ENCODE assay signal across 8 mouse cellular contexts in genomic region chr3:152668239-152668638, GRCm38 (mm10). TPM values are rescaled to one million over a fixed set of nuclear protein-coding genes. Genes with fewer than 3 reads are reported as not detected.
A peak's percentile ranks its signal among the peaks of the same experiment; 100 is the strongest.
DNase-seq lines count a peak whose midpoint lies in the region; ATAC-seq and TF ChIP-seq lines count a peak whose summit lies in the region.

Gene Ak5, minus strand, starts transcription at chr3:152668360.

- H3K27ac ChIP-seq in kidney, embryonic 14.5 days (ENCODE audit: low read depth, low read length), result no peak within 1 kb of the TSS
- peak within 1 kb of the TSS; percentile 83 for H3K27ac ChIP-seq in cortical plate, adult 2 months (ENCODE audit: insufficient read depth, low read length)
- H3K27ac ChIP-seq in intestine, embryonic 14.5 days (ENCODE audit: low read depth), result no peak within 1 kb of the TSS
- no peak within 1 kb of the TSS for H3K27ac ChIP-seq in midbrain, embryonic 11.5 days (ENCODE audit: low read depth, low read length)
- H3K27ac ChIP-seq in thymus, adult 2 months (ENCODE audit: control insufficient read depth, insufficient read depth, low read length), result no peak within 1 kb of the TSS

- no peak for DNase-seq in kidney, postnatal 4 days
- no peak for DNase-seq in intestine, embryonic 14.5 days (ENCODE audit: low spot score)
- no peak for DNase-seq in midbrain, embryonic 11.5 days (ENCODE audit: low spot score, missing footprints)
- DNase-seq in cerebellum, adult 11-12 months, result no peak
- DNase-seq in thymus, adult 2 months, result no peak
- no peak for DNase-seq in testis, postnatal 10 days (ENCODE audit: low spot score)

- peak within 1 kb of the TSS; percentile 98 for H3K4me2 ChIP-seq in kidney, embryonic 14.5 days (replicated peaks; ENCODE audit: low read depth, low read length)
- peak within 1 kb of the TSS; percentile 99 for H3K4me2 ChIP-seq in intestine, embryonic 14.5 days (ENCODE audit: low read length)
- H3K4me2 ChIP-seq in midbrain, embryonic 11.5 days, result peak within 1 kb of the TSS; percentile 98

- peak; percentile 21; the same call in 1 of the 2 replicates for ATAC-seq in kidney, embryonic 14.5 days (ENCODE audit: low FRiP score, low TSS enrichment)
- peak; percentile 47; the same call in 1 of the 2 replicates for ATAC-seq in intestine, embryonic 14.5 days (replicated peaks; ENCODE audit: low FRiP score, low TSS enrichment, low read depth)
- ATAC-seq in midbrain, embryonic 11.5 days (ENCODE audit: low FRiP score), result peak; percentile 34; the same call in 1 of the 2 replicates

- peak within 1 kb of the TSS; percentile 58 for H3K9ac ChIP-seq in kidney, embryonic 14.5 days (ENCODE audit: low read depth, low read length)
- H3K9ac ChIP-seq in intestine, embryonic 14.5 days (ENCODE audit: low read length), result peak within 1 kb of the TSS; percentile 22
- peak within 1 kb of the TSS; percentile 48 for H3K9ac ChIP-seq in midbrain, embryonic 11.5 days (ENCODE audit: low read length)

- H3K9me3 ChIP-seq in kidney, embryonic 14.5 days (ENCODE audit: control insufficient read depth, low read length), result no peaks in the 10 kb centered on the region
- no peaks in the 10 kb centered on the region for H3K9me3 ChIP-seq in intestine, embryonic 14.5 days (ENCODE audit: control insufficient read depth, low read length)
- H3K9me3 ChIP-seq in midbrain, embryonic 11.5 days (ENCODE audit: control insufficient read depth, low read length), result no peaks in the 10 kb centered on the region

- peaks cover 31% of the 10 kb centered on the region for H3K27me3 ChIP-seq in kidney, embryonic 14.5 days (ENCODE audit: control insufficient read depth, insufficient read depth, low read length)
- H3K27me3 ChIP-seq in intestine, embryonic 14.5 days (replicated peaks; ENCODE audit: control insufficient read depth, insufficient read depth, low read length), result peaks cover 14% of the 10 kb centered on the region; the same call in 1 of the 2 replicates
- H3K27me3 ChIP-seq in midbrain, embryonic 11.5 days (ENCODE audit: control insufficient read depth, insufficient read depth, low read length), result peaks cover 25% of the 10 kb centered on the region
- no peaks in the 10 kb centered on the region; the same call in 1 of the 2 replicates for H3K27me3 ChIP-seq in thymus, adult 2 months (ENCODE audit: control insufficient read depth, insufficient read depth, low read length)

- no peak for TF ChIP-seq CTCF in cortical plate, adult 2 months (IDR thresholded peaks at IDR 0.05; ENCODE audit: extremely low read depth, insufficient read depth, low read length)
- no peak for TF ChIP-seq CTCF in thymus, adult 2 months (IDR thresholded peaks at IDR 0.05; ENCODE audit: borderline replicate concordance, control insufficient read depth, extremely low read depth, insufficient read depth, low read length, poor library complexity)

- 0% methylated on average over 5 of the region's 5 CpGs for WGBS in kidney, embryonic 14.5 days
- 5% methylated on average over 4 of the region's 5 CpGs for WGBS in intestine, embryonic 14.5 days
- WGBS in midbrain, embryonic 11.5 days, result 9% methylated on average over 4 of the region's 5 CpGs
- WGBS in thymus, adult 2 months, result 3% methylated on average over 5 of the region's 5 CpGs

- peaks cover 10% of the 10 kb centered on the region for H3K4me1 ChIP-seq in kidney, embryonic 14.5 days (ENCODE audit: control insufficient read depth, insufficient read depth, low read length)
- H3K4me1 ChIP-seq in cortical plate, adult 2 months (ENCODE audit: control insufficient read depth, insufficient read depth, low read length), result 0 out of 2 replicates have a peak, but pooled peaks cover 1% of the 10 kb centered on the region
- peaks cover 5% of the 10 kb centered on the region for H3K4me1 ChIP-seq in intestine, embryonic 14.5 days (replicated peaks; ENCODE audit: control insufficient read depth, insufficient read depth, low read length)
- H3K4me1 ChIP-seq in midbrain, embryonic 11.5 days (ENCODE audit: control insufficient read depth, insufficient read depth, low read length), result peaks cover 5% of the 10 kb centered on the region
- no peaks in the 10 kb centered on the region for H3K4me1 ChIP-seq in thymus, adult 2 months (replicated peaks; ENCODE audit: control insufficient read depth, insufficient read depth, low read length)

- no peaks in the 10 kb centered on the region for H3K36me3 ChIP-seq in kidney, embryonic 14.5 days (ENCODE audit: control insufficient read depth, insufficient read depth, low read length)
- no peaks in the 10 kb centered on the region for H3K36me3 ChIP-seq in intestine, embryonic 14.5 days (ENCODE audit: control insufficient read depth, insufficient read depth, low read length)
- H3K36me3 ChIP-seq in midbrain, embryonic 11.5 days (ENCODE audit: control insufficient read depth, insufficient read depth, low read length), result no peaks in the 10 kb centered on the region
- H3K36me3 ChIP-seq in thymus, adult 2 months (ENCODE audit: control insufficient read depth, insufficient read depth, low read length), result no peaks in the 10 kb centered on the region

- peak within 1 kb of the TSS; percentile 55 for H3K4me3 ChIP-seq in kidney, embryonic 14.5 days (ENCODE audit: low read length)
- peak within 1 kb of the TSS; percentile 96 for H3K4me3 ChIP-seq in cortical plate, adult 2 months (ENCODE audit: insufficient read depth, low read length)
- H3K4me3 ChIP-seq in intestine, embryonic 14.5 days (ENCODE audit: low read depth, low read length), result peak within 1 kb of the TSS; percentile 44
- peak within 1 kb of the TSS; percentile 47 for H3K4me3 ChIP-seq in midbrain, embryonic 11.5 days (ENCODE audit: low read depth, low read length)
- no peak within 1 kb of the TSS for H3K4me3 ChIP-seq in thymus, adult 2 months (ENCODE audit: control insufficient read depth, insufficient read depth, low read length)

- no peak for TF ChIP-seq POLR2A in cortical plate, adult 2 months (IDR thresholded peaks at IDR 0.05; ENCODE audit: extremely low read depth, insufficient read depth, low read length)
- no peak for TF ChIP-seq POLR2A in thymus, adult 2 months (IDR thresholded peaks at IDR 0.05; ENCODE audit: control insufficient read depth, extremely low read depth, insufficient read depth, low read length, poor library complexity)

RNA-seq across cellular contexts. Expression of gene Ak5, which starts in this region (rescaled TPM):
- polyA plus RNA-seq in kidney, embryonic 14.5 days (2014; fragmentation: Nextera tagmentation; extraction: Ambion mirVana), result 1.3 and 2.1 TPM in 2 replicates
- 53.8 and 59.7 TPM in 2 replicates for polyA plus RNA-seq in cortical plate, adult 2 months (2012; rRNA removed)
- polyA plus RNA-seq in intestine, embryonic 14.5 days (2014; fragmentation: Nextera tagmentation; extraction: Ambion mirVana), result 3.2 and 3.6 TPM in 2 replicates
- 0.33 and 0.70 TPM in 2 replicates for polyA plus RNA-seq in midbrain, embryonic 11.5 days (2014; fragmentation: Nextera tagmentation; extraction: Ambion mirVana)
- 0.11 and 0.61 TPM in 2 replicates for polyA plus RNA-seq in thymus, adult 2 months (2012; rRNA removed)

Comparison
In these comparisons a context has a peak if more than half of its experiments do, and no peak if none do; other contexts are left out.
1. RNA of gene Ak5 (polyA plus RNA-seq): 53.8 to 59.7 TPM in cortical plate, adult 2 months; 3.2 to 3.6 TPM in intestine, embryonic 14.5 days, 1.3 to 2.1 TPM in kidney, embryonic 14.5 days, 0.11 to 0.61 TPM in thymus, adult 2 months and 0.33 to 0.70 TPM in midbrain, embryonic 11.5 days; every median in the first group is over 10 times any median in the second.
2. Peak in ATAC-seq, H3K4me3 ChIP-seq, H3K9ac ChIP-seq and H3K4me2 ChIP-seq in midbrain, embryonic 11.5 days; RNA of the gene not detected or under 1 TPM.
3. Peak in every context shown above with its lines, with median percentiles within 50 percentile points of each other: ATAC-seq, H3K4me2 ChIP-seq and H3K9ac ChIP-seq.